Mouse (Mus musculus): ENCODE measurements around the gene B9d2.

The B9d2 gene

GRCm38 (mm10) chr7:25700732-25701131 is 20.2 kb downstream of the B9d2 start:
- in situ Hi-C loops (cut with MboI, MseI): loop anchor here (5.0 to 25.0 kb wide), 3 partner anchors 37 to 1487 kb away; partner anchors contain the start of genes BC024978 (in 1 of the 2), Gm21983 (in 1 of the 2), Mia (in 1 of the 2) and Rab4b (in 1 of the 2)

- in situ Hi-C loops (cut with MboI, MseI): loop anchor here (5.0 to 25.0 kb wide), 3 partner anchors 35 to 1485 kb away; partner anchors contain the start of genes BC024978 (in 1 of the 2), Gm21983 (in 1 of the 2), Mia (in 1 of the 2) and Rab4b (in 1 of the 2)
Observed at GRCm38 (mm10) chr7:25702350-25702749, 21.8 kb downstream of the B9d2 start.

DNA sequence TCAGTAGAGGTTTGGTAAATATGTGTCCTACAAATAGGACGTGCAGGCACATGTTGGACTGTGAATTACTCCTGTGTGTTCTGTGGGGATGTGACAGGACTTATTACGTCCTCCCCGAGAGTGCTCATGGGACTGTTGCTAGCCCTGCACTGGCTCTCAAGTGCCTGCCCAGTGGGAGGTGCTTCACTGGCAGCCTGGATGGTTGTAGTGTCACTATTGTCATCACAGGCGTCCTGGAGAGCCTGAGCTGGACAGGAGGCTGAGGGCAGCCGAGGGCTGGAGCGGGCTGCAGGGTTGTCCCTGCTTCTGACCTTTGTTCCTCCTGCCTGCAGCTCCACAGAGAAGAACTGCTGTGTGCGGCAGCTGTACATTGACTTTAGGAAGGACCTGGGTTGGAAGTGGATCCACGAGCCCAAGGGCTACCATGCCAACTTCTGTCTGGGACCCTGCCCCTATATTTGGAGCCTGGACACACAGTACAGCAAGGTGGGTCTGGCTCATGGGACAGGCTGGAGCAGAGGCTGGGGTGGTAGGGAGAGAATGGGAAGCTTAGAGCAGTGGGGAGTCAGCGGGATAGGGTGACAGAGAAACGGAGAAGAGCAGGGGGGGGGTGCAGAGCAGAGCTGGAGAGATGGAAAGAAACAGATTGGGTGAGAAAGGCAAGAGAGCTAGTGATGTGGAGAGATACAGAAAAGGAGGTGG is 23.4 kb downstream of the B9d2 start:
- in situ Hi-C loops (cut with MboI, MseI): loop anchor here (5.0 to 25.0 kb wide), 3 partner anchors 33 to 1483 kb away; partner anchors contain the start of genes BC024978 (in 1 of the 2), Gm21983 (in 1 of the 2), Mia (in 1 of the 2) and Rab4b (in 1 of the 2)

DNA sequence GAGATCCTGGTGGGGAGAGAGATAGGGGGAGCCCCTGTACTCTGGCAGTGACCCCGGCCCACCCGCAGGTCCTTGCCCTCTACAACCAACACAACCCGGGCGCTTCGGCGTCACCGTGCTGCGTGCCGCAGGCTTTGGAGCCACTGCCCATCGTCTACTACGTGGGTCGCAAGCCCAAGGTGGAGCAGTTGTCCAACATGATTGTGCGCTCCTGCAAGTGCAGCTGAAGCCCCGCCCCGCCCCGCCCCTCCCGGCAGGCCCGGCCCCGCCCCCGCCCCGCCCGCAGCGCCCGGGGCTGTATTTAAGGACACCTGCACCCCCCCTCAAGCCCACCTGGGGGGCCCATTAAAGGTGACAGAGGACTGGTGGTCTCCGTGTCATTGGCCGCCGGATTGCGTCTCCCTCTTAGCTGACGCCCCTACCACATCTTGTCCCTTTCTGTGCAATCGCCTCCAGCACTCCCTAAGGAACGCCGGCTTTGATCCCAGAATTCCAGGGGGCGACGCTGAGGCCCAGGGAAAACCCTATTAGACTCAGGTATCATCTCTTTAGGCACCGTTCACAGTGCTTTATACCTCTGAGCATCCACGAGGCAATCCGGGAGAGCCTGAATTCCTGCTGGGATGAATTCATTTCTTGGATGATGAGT is 24.3 kb downstream of the B9d2 start:
- in situ Hi-C loops (cut with MboI, MseI): loop anchor here (5.0 to 25.0 kb wide), 3 partner anchors 32 to 1482 kb away; partner anchors contain the start of genes BC024978 (in 1 of the 2), Gm21983 (in 1 of the 2), Mia (in 1 of the 2) and Rab4b (in 1 of the 2)

DNA sequence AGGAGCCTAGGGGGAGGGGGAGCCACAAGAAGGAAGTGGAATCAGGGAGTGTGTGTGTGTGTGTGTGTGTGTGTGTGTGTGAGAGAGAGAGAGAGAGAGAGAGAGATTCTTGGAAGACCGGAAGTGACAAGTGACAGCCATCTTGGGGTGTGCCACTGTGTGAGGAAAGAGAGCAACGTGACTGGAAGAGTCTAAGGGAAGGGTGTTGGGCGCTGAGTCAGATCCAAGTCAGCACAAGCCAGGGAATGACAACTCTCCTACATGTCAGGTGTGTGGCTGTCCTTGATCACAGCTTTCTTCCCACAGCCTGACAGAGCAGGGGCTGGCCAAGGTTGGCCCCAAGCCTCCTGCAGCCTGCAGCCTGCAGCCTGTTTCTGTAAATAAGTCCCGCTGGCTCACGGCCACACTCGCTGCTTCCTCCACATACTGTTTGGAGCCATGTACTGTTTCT is 25.2 kb downstream of the B9d2 start:
- in situ Hi-C loops (cut with MboI, MseI): loop anchor here in 1 of 2 experiments (25.0 kb wide), 1 partner anchor 1481 kb away; the partner anchor contains the start of genes BC024978, Gm21983, Mia and Rab4b

DNA sequence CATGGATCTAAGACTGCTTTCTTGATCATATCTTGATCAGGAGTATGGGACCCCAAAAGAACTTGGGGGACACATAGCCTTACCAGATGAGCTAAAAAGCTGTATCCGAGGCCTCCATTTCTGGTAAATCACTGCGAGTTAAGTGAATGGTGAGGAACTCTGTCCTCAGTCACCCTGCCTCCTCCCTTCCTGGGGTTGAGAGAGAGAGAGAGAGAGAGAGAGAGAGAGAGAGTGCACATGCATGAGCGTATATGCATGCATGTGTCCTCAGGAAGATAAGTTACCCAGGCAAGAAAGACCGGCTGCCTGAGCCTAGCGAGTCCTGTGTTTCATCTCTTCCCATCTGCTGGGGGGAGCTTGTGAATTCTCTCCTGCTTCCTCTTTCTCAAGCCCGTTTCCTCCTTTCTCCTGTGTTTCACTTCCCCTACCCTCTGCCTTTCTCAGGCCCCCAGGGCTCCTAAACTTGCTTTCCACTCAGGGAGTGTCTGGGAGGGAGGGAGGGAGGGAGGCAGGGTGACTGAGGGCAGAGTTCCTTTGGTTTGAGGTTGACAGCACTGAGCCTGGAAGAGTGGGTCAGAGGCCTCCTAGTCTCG is 26.1 kb downstream of the B9d2 start:
- in situ Hi-C loops (cut with MboI, MseI): loop anchor here in 1 of 2 experiments (25.0 kb wide), 1 partner anchor 1481 kb away; the partner anchor contains the start of genes BC024978, Gm21983, Mia and Rab4b

DNA sequence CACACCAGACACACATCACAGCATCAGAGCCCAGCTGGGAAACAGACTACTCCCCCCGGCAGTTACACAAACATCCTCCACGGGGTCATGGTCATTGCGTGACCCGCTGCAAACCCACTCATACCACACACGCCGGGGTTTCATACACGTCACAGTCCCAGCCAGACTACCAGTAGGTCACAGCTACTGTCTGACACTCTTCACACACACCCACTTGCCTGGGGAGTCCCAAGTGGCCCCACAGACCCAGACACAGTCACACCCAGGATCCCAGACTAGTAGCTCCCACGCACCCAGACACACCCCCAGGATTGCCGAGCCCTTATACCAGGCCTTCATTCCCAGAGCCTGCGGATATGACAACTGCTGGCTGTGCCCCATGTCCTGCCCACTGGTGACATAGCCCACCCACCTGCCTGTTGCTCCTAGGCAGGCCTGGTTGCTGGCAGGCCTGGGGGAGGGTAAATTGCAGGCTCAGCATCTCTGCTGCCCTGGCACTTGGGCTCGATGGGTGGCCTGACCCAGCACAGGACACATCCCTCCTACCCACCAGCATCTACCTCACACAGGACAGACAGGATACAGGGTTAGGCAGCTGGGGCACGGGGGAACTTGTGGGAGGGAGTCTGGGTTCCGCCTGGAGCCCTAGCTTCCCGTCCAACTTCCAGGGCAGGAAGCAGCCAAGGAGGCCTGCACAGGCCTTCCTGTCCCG is 27.2 kb downstream of the B9d2 start:
- in situ Hi-C loops (cut with MboI, MseI): loop anchor here in 1 of 2 experiments (25.0 kb wide), 1 partner anchor 1480 kb away; the partner anchor contains the start of genes BC024978, Gm21983, Mia and Rab4b

- in situ Hi-C loops (cut with MboI, MseI): loop anchor here in 1 of 2 experiments (25.0 kb wide), 1 partner anchor 1477 kb away; the partner anchor contains the start of genes BC024978, Gm21983, Mia and Rab4b
Observed at GRCm38 (mm10) chr7:25709961-25710360, 29.4 kb downstream of the B9d2 start.

GRCm38 (mm10) chr7:25710519-25711130 is 30.0 kb downstream of the B9d2 start:
- in situ Hi-C loops (cut with MboI, MseI): loop anchor here in 1 of 2 experiments (25.0 kb wide), 1 partner anchor 1477 kb away; the partner anchor contains the start of genes BC024978, Gm21983, Mia and Rab4b

GRCm38 (mm10) chr7:25711165-25711564 is 30.6 kb downstream of the B9d2 start:
- in situ Hi-C loops (cut with MboI, MseI): loop anchor here in 1 of 2 experiments (25.0 kb wide), 1 partner anchor 1476 kb away; the partner anchor contains the start of genes BC024978, Gm21983, Mia and Rab4b

DNA sequence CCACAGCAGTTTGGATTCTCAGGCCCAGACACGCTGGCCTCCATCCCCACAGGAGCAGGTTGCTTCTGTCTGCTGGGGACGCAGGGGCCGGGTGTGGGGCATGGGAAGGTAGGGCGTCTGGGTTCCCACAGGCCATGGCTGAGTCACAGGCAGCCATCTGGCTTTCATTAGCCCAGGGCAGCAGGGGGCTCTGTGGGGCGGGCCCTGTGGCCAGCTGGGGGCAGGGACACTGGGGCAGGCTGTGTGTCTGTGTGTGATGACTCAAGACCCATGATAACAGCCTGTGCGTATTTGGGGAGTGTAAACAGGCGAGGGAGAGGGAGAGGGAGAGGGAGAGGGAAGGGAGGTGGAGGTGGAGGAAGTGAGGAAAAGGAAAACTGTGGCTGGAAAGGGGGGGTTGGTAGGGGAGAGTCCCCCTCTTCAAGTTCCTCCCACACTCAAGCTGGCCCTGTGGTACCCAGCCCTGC is 31.2 kb downstream of the B9d2 start:
- in situ Hi-C loops (cut with MboI, MseI): loop anchor here in 1 of 2 experiments (25.0 kb wide), 1 partner anchor 1476 kb away; the partner anchor contains the start of genes BC024978, Gm21983, Mia and Rab4b

GRCm38 (mm10) chr7:25712801-25713200 is 32.2 kb downstream of the B9d2 start:
- in situ Hi-C loops (cut with MboI, MseI): loop anchor here in 1 of 2 experiments (25.0 kb wide), 1 partner anchor 1474 kb away; the partner anchor contains the start of genes BC024978, Gm21983, Mia and Rab4b

GRCm38 (mm10) chr7:25714581-25714980 is 34.0 kb downstream of the B9d2 start:
- in situ Hi-C loops (cut with MboI, MseI): loop anchor here in 1 of 2 experiments (25.0 kb wide), 1 partner anchor 1473 kb away; the partner anchor contains the start of genes BC024978, Gm21983, Mia and Rab4b

GRCm38 (mm10) chr7:25715731-25716271 is 35.2 kb downstream of the B9d2 start:
- in situ Hi-C loops (cut with MboI, MseI): loop anchor here in 1 of 2 experiments (25.0 kb wide), 1 partner anchor 1472 kb away; the partner anchor contains the start of genes BC024978, Gm21983, Mia and Rab4b

DNA sequence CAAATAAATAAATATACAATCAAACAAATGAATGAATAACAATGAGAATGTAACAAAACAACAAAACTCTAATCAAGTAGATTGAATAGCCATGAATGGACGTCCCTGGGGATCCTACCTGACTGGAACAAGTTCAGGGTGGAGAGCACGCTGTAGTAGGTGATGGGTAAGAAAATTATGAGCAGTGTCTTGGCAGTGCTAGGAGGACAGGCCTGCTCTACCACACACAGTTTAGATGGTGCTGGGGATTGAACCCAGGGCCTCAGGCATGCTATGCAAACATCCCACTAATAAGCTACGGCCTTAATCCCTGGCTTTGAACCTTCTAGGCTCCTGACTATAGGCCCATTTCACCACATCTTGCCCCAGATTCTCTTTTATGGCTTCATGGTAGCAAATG is 36.9 kb downstream of the B9d2 start:
- in situ Hi-C loops (cut with MboI, MseI): loop anchor here in 1 of 2 experiments (25.0 kb wide), 1 partner anchor 1470 kb away; the partner anchor contains the start of genes BC024978, Gm21983, Mia and Rab4b

GRCm38 (mm10) chr7:25718788-25719417 is 38.3 kb downstream of the B9d2 start, which contains the start of gene Ccdc97:
TSS of gene Ccdc97 (minus strand) at chr7:25719088.
- in situ Hi-C loops (cut with MboI, MseI): loop anchor here in 1 of 2 experiments (25.0 kb wide), 1 partner anchor 1468 kb away; the partner anchor contains the start of genes BC024978, Gm21983, Mia and Rab4b

DNA sequence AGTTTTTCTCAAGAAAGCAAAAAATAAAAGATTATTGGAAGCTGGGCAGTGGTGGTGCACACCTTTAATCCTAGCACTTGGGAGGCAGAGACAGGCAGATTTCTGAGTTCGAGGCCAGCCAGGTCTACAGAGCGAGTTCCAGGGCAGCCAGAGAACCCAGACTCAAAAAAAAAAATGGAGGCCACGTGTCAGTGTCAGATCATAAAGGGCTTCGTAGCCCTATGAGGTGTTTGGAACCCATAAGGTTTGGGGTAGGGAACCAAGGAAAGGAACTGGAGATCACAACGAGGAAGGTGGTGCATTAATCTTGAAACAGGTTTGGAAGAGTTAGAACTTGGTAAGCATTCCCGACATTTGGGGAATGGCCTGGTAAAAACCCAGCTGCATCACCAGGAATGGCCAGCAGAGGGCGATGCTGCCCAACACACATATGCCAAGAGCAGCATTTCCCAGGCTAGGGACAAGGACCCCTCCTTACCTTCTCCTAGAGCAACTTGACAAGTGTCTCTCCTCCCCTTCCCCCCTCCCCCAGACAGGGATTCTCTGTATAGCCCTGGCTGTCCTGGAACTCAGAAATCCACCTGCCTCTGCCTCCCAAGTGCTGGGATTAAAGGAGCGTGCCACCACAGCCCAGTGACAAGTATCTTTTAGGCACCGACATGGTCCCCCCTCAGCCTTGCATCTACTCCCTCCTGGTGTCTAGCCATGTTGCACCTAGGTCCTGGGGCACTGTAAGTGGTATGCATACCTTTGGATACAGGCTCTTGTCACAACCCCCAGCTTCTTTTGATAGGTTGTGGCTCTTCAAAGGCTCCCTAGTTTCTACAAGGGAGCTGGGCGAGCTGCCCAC is 39.4 kb downstream of the B9d2 start:
- in situ Hi-C loops (cut with MboI, MseI): loop anchor here in 1 of 2 experiments (25.0 kb wide), 1 partner anchor 1467 kb away; the partner anchor contains the start of genes BC024978, Gm21983, Mia and Rab4b

Measured in T-helper 17 cell (primary cell).